Mouse (Mus musculus) testis, adult 2 months (tissue): ENCODE measurements around the gene Gm30302.

Experiments used
- CTCF ChIP-seq: fragments of 200-500 bp; IDR thresholded peaks from 2 replicates; pipeline ENCODE4 v1.5.1; 2012; ENCODE audit warnings: low read depth, mild to moderate bottlenecking, inconsistent platforms, low read length, moderate library complexity; ENCODE audit not compliant: control insufficient read depth, insufficient read depth, insufficient replicate concordance
- POLR2A ChIP-seq: fragments of 200-500 bp; IDR thresholded peaks from 2 replicates; pipeline ENCODE4 v1.6.1; 2012; ENCODE audit warnings: low read depth, mild to moderate bottlenecking, inconsistent platforms, low read length, moderate library complexity; ENCODE audit not compliant: control insufficient read depth

DNA sequence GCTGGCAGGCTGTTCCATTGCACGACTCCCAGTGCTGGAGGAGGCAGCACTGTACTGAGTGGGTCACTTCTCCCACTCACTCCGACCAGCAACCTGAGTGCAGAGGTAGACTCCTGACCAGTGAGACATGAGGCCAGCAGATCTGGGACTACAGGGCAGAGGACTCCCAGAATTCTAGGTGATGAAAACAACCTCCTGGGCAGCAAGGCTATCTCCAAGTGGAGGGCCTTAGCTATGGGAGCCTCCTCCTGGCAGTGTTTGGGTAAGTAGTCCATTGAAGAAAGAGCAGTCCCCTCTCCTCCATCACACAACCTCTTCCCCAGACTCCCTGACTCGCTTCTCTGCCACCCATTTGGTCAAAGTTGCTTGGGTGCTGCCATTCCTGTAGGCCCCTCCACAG, 31.6 kb upstream of the Gm30302 start:
- TF ChIP-seq CTCF (no peak), POLR2A (no peak)
